Mouse (Mus musculus): Measurements from ENCODE around the gene Scml4. TPM values are rescaled to one million over a fixed set of nuclear protein-coding genes. Genes with fewer than 3 reads are reported as not detected.

The Scml4 gene
- polyA plus RNA-seq, 1 experiment from 2014 or later: 0.92 TPM

DNA sequence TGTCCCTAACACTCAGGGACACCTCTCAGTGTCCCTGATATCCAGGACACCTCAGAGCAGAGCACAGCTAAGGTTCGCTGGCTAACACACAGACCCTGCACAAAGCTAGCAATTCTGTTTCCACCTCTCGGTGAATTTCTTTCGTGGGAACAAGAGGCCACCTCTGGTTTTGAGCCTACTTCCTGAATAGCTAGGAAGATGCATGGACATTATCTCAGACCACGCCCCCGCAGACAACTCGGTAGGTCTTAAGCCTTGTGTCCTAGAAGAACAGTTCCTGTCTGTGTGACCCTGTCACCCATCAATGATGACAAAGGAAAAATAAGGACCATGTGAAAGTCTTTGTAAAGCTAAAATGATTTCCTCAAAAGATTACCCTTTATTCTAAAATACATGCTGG lies 54.0 kb downstream of the Scml4 start:
- Histone ChIP-seq H3K4me3 (ENCODE audit: low read depth, low read length) (no peak overlapping the region), H3K27me3 (ENCODE audit: control insufficient read depth, insufficient read depth, low read length) (no peaks in the 10 kb centered on the region), H3K4me2 (no peak overlapping the region; the same call in 1 of the 2 replicates), H3K27ac (ENCODE audit: low read depth, low read length) (no peak overlapping the region), H3K9ac (ENCODE audit: low read depth, low read length) (no peak overlapping the region), H3K36me3 (ENCODE audit: control insufficient read depth, insufficient read depth, low read length) (no peaks in the 10 kb centered on the region), H3K9me3 (replicated peaks; ENCODE audit: control insufficient read depth, low read length) (no peaks in the 10 kb centered on the region), H3K4me1 (ENCODE audit: control insufficient read depth, insufficient read depth, low read length) (peaks cover 6% of the 10 kb centered on the region)
- WGBS (ENCODE audit: insufficient replicate concordance): 39% methylated on average over 6 of the region's 6 CpGs
- ATAC-seq (replicated peaks; ENCODE audit: insufficient number of reproducible peaks, low FRiP score, low TSS enrichment): no peak

DNA sequence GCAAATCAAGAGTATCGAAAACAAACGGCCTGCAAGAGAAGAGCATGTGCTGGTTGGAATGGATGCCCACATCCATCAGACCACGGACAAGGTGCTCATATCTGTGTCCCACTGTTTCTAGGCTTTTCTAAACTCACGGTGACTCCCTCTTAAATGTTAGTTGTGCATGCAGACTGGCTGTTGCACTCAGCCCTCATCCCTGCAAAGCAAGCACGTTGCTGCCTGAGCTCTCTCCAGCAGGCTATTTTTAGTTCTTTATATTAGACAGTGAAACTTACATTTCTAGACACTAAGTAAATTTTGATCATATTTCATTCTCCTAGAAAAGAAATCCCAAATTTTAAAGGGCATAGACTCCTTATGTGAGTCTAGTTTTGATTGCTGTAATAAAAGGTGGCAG lies 57.2 kb downstream of the Scml4 start:
- Histone ChIP-seq H3K4me2 (no peak overlapping the region), H3K4me1 (ENCODE audit: control insufficient read depth, insufficient read depth, low read length) (no peaks in the 10 kb centered on the region; the same call in 1 of the 2 replicates), H3K27me3 (ENCODE audit: control insufficient read depth, insufficient read depth, low read length) (no peaks in the 10 kb centered on the region), H3K9ac (ENCODE audit: low read depth, low read length) (no peak overlapping the region), H3K9me3 (replicated peaks; ENCODE audit: control insufficient read depth, low read length) (no peaks in the 10 kb centered on the region), H3K36me3 (ENCODE audit: control insufficient read depth, insufficient read depth, low read length) (no peaks in the 10 kb centered on the region), H3K27ac (ENCODE audit: low read depth, low read length) (no peak overlapping the region), H3K4me3 (ENCODE audit: low read depth, low read length) (no peak overlapping the region)
- no peak for ATAC-seq (replicated peaks; ENCODE audit: insufficient number of reproducible peaks, low FRiP score, low TSS enrichment)
- 60% methylated on average over 5 of the region's 5 CpGs for WGBS (ENCODE audit: insufficient replicate concordance)

DNA sequence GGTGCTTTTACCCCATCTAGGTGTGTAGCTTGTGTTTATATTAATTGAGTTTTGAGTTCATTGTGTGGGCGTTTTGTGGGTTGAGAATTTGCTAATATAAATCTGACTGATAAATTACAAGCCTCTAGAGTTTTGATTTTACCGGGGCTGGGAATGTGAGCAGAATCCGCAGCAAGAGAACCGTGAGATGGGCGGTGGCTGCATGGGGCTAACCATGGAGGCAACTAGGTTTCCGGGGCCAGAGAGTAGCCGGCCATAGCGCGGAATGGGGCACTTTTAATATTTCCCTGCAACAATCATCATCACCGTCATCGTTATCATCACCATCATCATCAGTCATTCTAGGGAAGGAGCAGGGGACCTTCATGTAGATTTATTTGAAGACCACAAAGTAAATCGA lies 59.6 kb downstream of the Scml4 start:
- Histone ChIP-seq H3K9ac (ENCODE audit: low read depth, low read length) (no peak overlapping the region), H3K4me1 (ENCODE audit: control insufficient read depth, insufficient read depth, low read length) (no peaks in the 10 kb centered on the region), H3K4me2 (no peak overlapping the region), H3K36me3 (ENCODE audit: control insufficient read depth, insufficient read depth, low read length) (no peaks in the 10 kb centered on the region), H3K9me3 (replicated peaks; ENCODE audit: control insufficient read depth, low read length) (no peaks in the 10 kb centered on the region), H3K27ac (ENCODE audit: low read depth, low read length) (no peak overlapping the region), H3K27me3 (ENCODE audit: control insufficient read depth, insufficient read depth, low read length) (no peaks in the 10 kb centered on the region), H3K4me3 (ENCODE audit: low read depth, low read length) (no peak overlapping the region)
- 85% methylated on average over 12 of the region's 12 CpGs for WGBS (ENCODE audit: insufficient replicate concordance)
- no peak for ATAC-seq (replicated peaks; ENCODE audit: insufficient number of reproducible peaks, low FRiP score, low TSS enrichment)

DNA sequence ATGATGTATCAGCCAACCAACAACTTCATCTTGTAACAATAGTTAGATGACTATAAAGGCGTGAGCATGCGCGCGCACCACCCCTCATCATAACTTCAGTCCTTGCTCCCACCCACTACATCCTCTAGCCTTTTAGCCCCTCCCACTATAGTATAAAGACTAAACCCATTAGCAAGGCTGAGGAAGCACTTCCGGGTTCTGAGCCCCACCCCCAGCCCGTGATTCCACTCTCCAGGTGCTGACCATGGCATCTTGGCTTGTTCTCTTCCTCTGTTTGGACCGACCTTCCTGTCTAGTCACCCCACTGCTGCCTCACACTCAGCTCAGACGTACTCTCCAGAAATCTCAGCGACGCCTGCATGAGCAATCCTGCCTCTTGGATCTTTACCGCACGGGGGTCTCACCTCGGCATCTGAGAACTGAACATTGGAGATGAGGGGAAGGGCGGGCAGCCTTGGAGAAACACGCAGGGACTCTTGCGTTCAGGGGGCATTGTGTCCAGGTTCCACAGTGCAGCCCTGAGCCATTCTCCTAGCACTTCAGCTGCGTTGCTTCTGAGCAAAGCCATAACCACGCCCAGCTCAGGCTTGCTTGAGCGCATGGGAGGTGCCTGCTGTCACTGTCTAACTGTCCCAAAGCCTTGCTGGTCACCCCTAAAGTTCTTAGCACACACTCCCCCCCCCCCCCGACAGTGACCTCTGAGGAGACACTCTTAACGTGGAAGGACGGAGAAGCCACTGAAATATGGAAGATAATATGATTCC lies 65.1 kb downstream of the Scml4 start:
- H3K36me3 ChIP-seq (ENCODE audit: control insufficient read depth, insufficient read depth, low read length): no peaks in the 10 kb centered on the region
- H3K4me1 ChIP-seq (ENCODE audit: control insufficient read depth, insufficient read depth, low read length): no peaks in the 10 kb centered on the region
- H3K4me2 ChIP-seq: peak overlapping the region; percentile 50
- no peak overlapping the region for H3K27ac ChIP-seq (ENCODE audit: low read depth, low read length)
- H3K9ac ChIP-seq (ENCODE audit: low read depth, low read length): no peak overlapping the region
- H3K4me3 ChIP-seq (ENCODE audit: low read depth, low read length): peak overlapping the region; percentile 18; the same call in 1 of the 2 replicates
- no peaks in the 10 kb centered on the region for H3K27me3 ChIP-seq (ENCODE audit: control insufficient read depth, insufficient read depth, low read length)
- no peaks in the 10 kb centered on the region for H3K9me3 ChIP-seq (replicated peaks; ENCODE audit: control insufficient read depth, low read length)
- 65% methylated on average over 22 of the region's 22 CpGs for WGBS (ENCODE audit: insufficient replicate concordance)
- no peak for ATAC-seq (replicated peaks; ENCODE audit: insufficient number of reproducible peaks, low FRiP score, low TSS enrichment)

DNA sequence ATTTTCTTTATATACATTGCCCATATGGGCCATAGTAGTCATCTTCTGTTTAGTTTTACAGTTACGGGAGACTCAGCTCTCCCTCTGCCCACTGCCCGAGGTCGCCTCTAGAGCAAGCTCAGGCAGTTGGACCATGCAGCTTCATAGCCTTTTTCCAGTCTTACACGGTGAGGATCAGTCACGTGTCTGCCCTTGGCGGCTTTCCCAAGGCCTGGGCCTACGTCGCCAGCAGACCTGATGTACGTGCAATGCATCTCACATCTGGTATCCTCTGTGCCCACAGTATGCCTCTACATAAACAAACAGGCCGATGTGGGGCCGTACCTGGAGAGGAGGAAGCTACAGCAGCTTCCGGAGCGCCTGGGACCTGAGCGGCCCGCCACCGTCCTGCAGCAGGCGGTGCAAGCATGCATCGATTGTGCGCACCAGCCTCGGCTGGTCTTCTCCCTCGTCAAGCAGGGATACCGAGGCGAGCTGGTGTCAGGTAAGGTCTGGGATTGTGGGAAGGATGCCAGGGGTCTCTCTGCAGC lies 70.0 kb downstream of the Scml4 start:
- no peak for ATAC-seq (replicated peaks; ENCODE audit: insufficient number of reproducible peaks, low FRiP score, low TSS enrichment)
- no peak overlapping the region for H3K27ac ChIP-seq (ENCODE audit: low read depth, low read length)
- no peaks in the 10 kb centered on the region for H3K36me3 ChIP-seq (ENCODE audit: control insufficient read depth, insufficient read depth, low read length)
- H3K9me3 ChIP-seq (replicated peaks; ENCODE audit: control insufficient read depth, low read length): no peaks in the 10 kb centered on the region
- WGBS (ENCODE audit: insufficient replicate concordance): 82% methylated on average over 23 of the region's 23 CpGs
- peaks cover 5% of the 10 kb centered on the region; the same call in 1 of the 2 replicates for H3K4me1 ChIP-seq (ENCODE audit: control insufficient read depth, insufficient read depth, low read length)
- H3K4me3 ChIP-seq (ENCODE audit: low read depth, low read length): no peak overlapping the region
- H3K4me2 ChIP-seq: no peak overlapping the region
- no peaks in the 10 kb centered on the region for H3K27me3 ChIP-seq (ENCODE audit: control insufficient read depth, insufficient read depth, low read length)
- no peak overlapping the region for H3K9ac ChIP-seq (ENCODE audit: low read depth, low read length)

DNA sequence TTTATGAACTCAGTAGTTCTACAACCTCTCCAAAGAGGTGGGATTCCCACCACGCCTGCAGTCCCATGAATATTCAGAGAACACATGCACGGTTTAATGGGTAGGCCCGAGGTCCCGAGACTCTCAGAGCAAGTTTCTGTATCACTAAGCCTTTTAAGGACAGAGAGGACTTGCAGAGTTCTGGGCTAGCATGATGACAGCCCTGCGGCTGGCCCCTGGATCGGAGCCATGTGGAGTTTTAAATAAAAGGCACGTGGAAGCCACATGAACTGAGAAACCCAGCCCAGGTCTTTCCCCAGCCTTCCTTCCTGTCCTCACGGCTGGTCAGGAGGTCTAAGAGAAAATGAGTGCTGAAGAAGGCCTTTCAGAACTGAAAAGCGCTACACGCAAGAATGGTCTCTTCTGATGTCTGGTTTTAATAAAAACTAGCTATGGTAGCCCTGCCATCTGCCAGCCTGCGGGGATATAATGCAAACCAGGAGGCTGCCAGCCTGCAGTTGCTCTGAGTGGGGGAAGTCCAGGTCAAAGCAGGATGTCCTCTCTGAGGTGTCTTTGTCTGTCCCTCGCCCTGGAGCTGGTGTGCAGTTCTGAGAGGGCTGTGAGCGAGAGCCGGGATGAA lies 72.8 kb downstream of the Scml4 start:
- 60% methylated on average over 14 of the region's 14 CpGs for WGBS (ENCODE audit: insufficient replicate concordance)
- Histone ChIP-seq H3K4me2 (no peak overlapping the region), H3K9ac (ENCODE audit: low read depth, low read length) (no peak overlapping the region), H3K4me1 (ENCODE audit: control insufficient read depth, insufficient read depth, low read length) (peaks cover 6% of the 10 kb centered on the region; the same call in 1 of the 2 replicates), H3K9me3 (replicated peaks; ENCODE audit: control insufficient read depth, low read length) (no peaks in the 10 kb centered on the region), H3K27ac (ENCODE audit: low read depth, low read length) (no peak overlapping the region), H3K27me3 (ENCODE audit: control insufficient read depth, insufficient read depth, low read length) (no peaks in the 10 kb centered on the region), H3K36me3 (ENCODE audit: control insufficient read depth, insufficient read depth, low read length) (no peaks in the 10 kb centered on the region), H3K4me3 (ENCODE audit: low read depth, low read length) (no peak overlapping the region)
- no peak for ATAC-seq (replicated peaks; ENCODE audit: insufficient number of reproducible peaks, low FRiP score, low TSS enrichment)

DNA sequence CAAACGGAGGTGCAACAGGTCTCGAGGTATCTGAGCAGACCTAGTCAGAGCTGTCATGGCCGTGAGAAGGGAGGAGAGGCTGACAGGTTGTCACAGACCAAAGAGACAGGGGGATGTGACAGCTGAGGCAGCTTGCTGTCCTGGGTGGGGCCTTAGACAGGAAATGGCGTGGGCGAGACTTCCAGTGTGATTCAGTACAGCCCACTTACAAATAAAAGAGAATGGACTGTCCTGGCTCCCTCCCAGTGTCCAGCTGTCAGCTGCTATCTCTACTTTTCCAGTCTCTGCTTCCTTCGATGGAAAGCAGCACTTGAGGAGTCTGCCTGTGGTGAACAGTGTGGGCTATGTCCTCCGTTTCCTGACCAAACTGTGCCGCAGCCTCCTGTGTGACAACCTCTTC lies 74.5 kb downstream of the Scml4 start:
- Histone ChIP-seq H3K9ac (ENCODE audit: low read depth, low read length) (no peak overlapping the region), H3K27me3 (ENCODE audit: control insufficient read depth, insufficient read depth, low read length) (no peaks in the 10 kb centered on the region), H3K4me3 (ENCODE audit: low read depth, low read length) (peak overlapping the region; percentile 11; the same call in 1 of the 2 replicates), H3K9me3 (replicated peaks; ENCODE audit: control insufficient read depth, low read length) (no peaks in the 10 kb centered on the region), H3K4me2 (peak overlapping the region; percentile 29), H3K27ac (ENCODE audit: low read depth, low read length) (peak overlapping the region; percentile 54; the same call in 1 of the 2 replicates), H3K4me1 (ENCODE audit: control insufficient read depth, insufficient read depth, low read length) (peaks cover 6% of the 10 kb centered on the region; the same call in 1 of the 2 replicates), H3K36me3 (ENCODE audit: control insufficient read depth, insufficient read depth, low read length) (no peaks in the 10 kb centered on the region)
- 31% methylated on average over 8 of the region's 8 CpGs for WGBS (ENCODE audit: insufficient replicate concordance)
- peak; percentile 72; the same call in 1 of the 2 replicates for ATAC-seq (replicated peaks; ENCODE audit: insufficient number of reproducible peaks, low FRiP score, low TSS enrichment)

DNA sequence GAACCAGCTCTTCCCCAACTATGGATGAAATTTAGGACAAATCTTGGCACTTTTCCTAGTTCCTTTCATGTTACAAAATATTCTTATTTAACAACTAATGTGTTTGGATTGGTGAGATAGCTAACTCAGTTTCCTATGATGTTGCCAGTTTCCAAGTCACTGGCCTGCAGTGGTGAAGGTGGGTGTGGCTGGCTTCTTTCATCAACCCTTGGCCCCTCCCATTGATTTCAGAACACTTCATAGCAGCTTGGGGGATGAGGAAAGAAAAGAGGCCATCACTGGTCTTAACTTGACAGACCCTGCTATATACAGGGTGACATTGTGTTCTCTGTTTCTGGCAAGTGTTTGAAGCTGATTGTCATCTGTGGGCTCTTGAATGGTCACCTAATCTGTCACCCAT lies 76.0 kb downstream of the Scml4 start:
- H3K4me1 ChIP-seq (ENCODE audit: control insufficient read depth, insufficient read depth, low read length): peaks cover 12% of the 10 kb centered on the region

More for the DNA sequence above, 76.0 kb downstream of the Scml4 start:
- no peaks in the 10 kb centered on the region for H3K36me3 ChIP-seq (ENCODE audit: control insufficient read depth, insufficient read depth, low read length)
- H3K9me3 ChIP-seq (replicated peaks; ENCODE audit: control insufficient read depth, low read length): no peaks in the 10 kb centered on the region
- H3K4me3 ChIP-seq (ENCODE audit: low read depth, low read length): no peak overlapping the region
- no peak overlapping the region for H3K27ac ChIP-seq (ENCODE audit: low read depth, low read length)
- no peak overlapping the region for H3K9ac ChIP-seq (ENCODE audit: low read depth, low read length)
- no peak for ATAC-seq (replicated peaks; ENCODE audit: insufficient number of reproducible peaks, low FRiP score, low TSS enrichment)
- H3K4me2 ChIP-seq: no peak overlapping the region
- H3K27me3 ChIP-seq (ENCODE audit: control insufficient read depth, insufficient read depth, low read length): no peaks in the 10 kb centered on the region

All from heart, embryonic 11.5 days (tissue).